Mouse (Mus musculus) small intestine, adult 2 months (tissue): ENCODE measurements around the gene Gm10073. TPM values are rescaled to one million over a fixed set of nuclear protein-coding genes. Genes with fewer than 3 reads are reported as not detected.

Experiments used
- H3K27ac ChIP-seq: fragments of 200-500 bp; 2 replicates; pipeline ENCODE4 v1.5.1; 2012; ENCODE audit warnings: low read depth, low read length, control low read depth, inconsistent platforms; ENCODE audit not compliant: insufficient read depth
- H3K27me3 ChIP-seq: fragments of 200-500 bp; 2 replicates; pipeline ENCODE4 v1.6.1; 2012; ENCODE audit warnings: mild to moderate bottlenecking, moderate library complexity, low read length, inconsistent platforms; ENCODE audit not compliant: control insufficient read depth, insufficient read depth
- H3K36me3 ChIP-seq: fragments of 200-500 bp; 2 replicates; pipeline ENCODE4 v1.6.1; 2012; ENCODE audit warnings: mild to moderate bottlenecking, low read length, control low read depth, inconsistent platforms; ENCODE audit not compliant: control insufficient read depth, insufficient read depth
- H3K4me1 ChIP-seq: fragments of 200-500 bp; 2 replicates; pipeline ENCODE4 v1.6.1; 2012; ENCODE audit warnings: low read length, inconsistent platforms, mixed read lengths; ENCODE audit not compliant: control insufficient read depth, insufficient read depth, insufficient read length
- H3K4me3 ChIP-seq: fragments of 200-500 bp; 2 replicates; pipeline ENCODE4 v1.5.1; 2012; ENCODE audit warnings: low read depth, mild to moderate bottlenecking, control low read depth, inconsistent platforms, low read length, moderate library complexity
- CTCF ChIP-seq: fragments of 200-500 bp; IDR thresholded peaks from 2 replicates; pipeline ENCODE4 v1.5.1; 2012; ENCODE audit warnings: low read depth, mild to moderate bottlenecking, control low read depth, inconsistent platforms, low read length, moderate library complexity, mixed read lengths; ENCODE audit not compliant: insufficient replicate concordance, insufficient read length; ENCODE audit errors: extremely low read depth
- POLR2A ChIP-seq: fragments of 200-500 bp; IDR thresholded peaks from 2 replicates; pipeline ENCODE4 v1.6.1; 2012; ENCODE audit warnings: low read depth, mild to moderate bottlenecking, control low read depth, inconsistent platforms, low read length, moderate library complexity
- WGBS: fragments of 180-500 bp; shearing (Covaris S2); methylation state at CpG from one replicate; pipeline ENCODE4 v1.1.7; 2018; 5-methylcytosine and 5-hydroxymethylcytosine counted together
- polyA plus RNA-seq: library from polyadenylated mRNA; depleted of rRNA; stranded (reverse); fragments of >200 nt; gene quantifications from 2 replicates; pipeline ENCODE4 v1.2.3, GENCODE M21; 2012

Gm10073 gene
- polyA plus RNA-seq, 1 experiment: 78.0 TPM

GRCm38 (mm10) chr8:106546746-106547145, 26.5 kb downstream of the Gm10073 start:
- no peaks in the 10 kb centered on the region for H3K4me1 ChIP-seq
- H3K27ac ChIP-seq: no peak overlapping the region
- H3K36me3 ChIP-seq: no peaks in the 10 kb centered on the region
- no peak for TF ChIP-seq CTCF
- TF ChIP-seq POLR2A: no peak
- 86% methylated on average over 7 of the region's 7 CpGs for WGBS
- no peaks in the 10 kb centered on the region for H3K27me3 ChIP-seq
- no peak overlapping the region for H3K4me3 ChIP-seq

- no peak overlapping the region for H3K27ac ChIP-seq
- TF ChIP-seq POLR2A: no peak
- no peak for TF ChIP-seq CTCF
- H3K4me1 ChIP-seq: no peaks in the 10 kb centered on the region
- no peaks in the 10 kb centered on the region for H3K27me3 ChIP-seq
- H3K36me3 ChIP-seq: no peaks in the 10 kb centered on the region
- H3K4me3 ChIP-seq: no peak overlapping the region
- WGBS: 76% methylated on average over 2 of the region's 2 CpGs
Observed at GRCm38 (mm10) chr8:106545149-106545548, 28.1 kb downstream of the Gm10073 start.

- no peaks in the 10 kb centered on the region for H3K4me1 ChIP-seq
- H3K27ac ChIP-seq: no peak overlapping the region
- no peak overlapping the region for H3K4me3 ChIP-seq
- H3K27me3 ChIP-seq: no peaks in the 10 kb centered on the region
- H3K36me3 ChIP-seq: no peaks in the 10 kb centered on the region
- 90% methylated on average over 8 of the region's 8 CpGs for WGBS
- no peak for TF ChIP-seq CTCF
- TF ChIP-seq POLR2A: no peak
Observed at GRCm38 (mm10) chr8:106543043-106543442, 30.2 kb downstream of the Gm10073 start.

GRCm38 (mm10) chr8:106541002-106541401, 32.3 kb downstream of the Gm10073 start:
- Histone ChIP-seq H3K4me3 (no peak overlapping the region), H3K27ac (no peak overlapping the region), H3K27me3 (no peaks in the 10 kb centered on the region), H3K4me1 (no peaks in the 10 kb centered on the region), H3K36me3 (no peaks in the 10 kb centered on the region)
- TF ChIP-seq CTCF (no peak), POLR2A (no peak)
- WGBS: 71% methylated on average over 11 of the region's 11 CpGs

GRCm38 (mm10) chr8:106539193-106539592, 34.1 kb downstream of the Gm10073 start:
- 74% methylated on average over 5 of the region's 5 CpGs for WGBS
- H3K27me3 ChIP-seq: no peaks in the 10 kb centered on the region
- TF ChIP-seq POLR2A: no peak
- no peak for TF ChIP-seq CTCF
- no peaks in the 10 kb centered on the region for H3K36me3 ChIP-seq
- H3K4me1 ChIP-seq: no peaks in the 10 kb centered on the region
- H3K4me3 ChIP-seq: no peak overlapping the region
- no peak overlapping the region for H3K27ac ChIP-seq

- 61% methylated on average over 4 of the region's 4 CpGs for WGBS
- Histone ChIP-seq H3K36me3 (no peaks in the 10 kb centered on the region), H3K27me3 (no peaks in the 10 kb centered on the region), H3K27ac (no peak overlapping the region), H3K4me3 (no peak overlapping the region), H3K4me1 (no peaks in the 10 kb centered on the region)
- TF ChIP-seq CTCF (peak; percentile 55; the same call in 1 of the 2 replicates), POLR2A (no peak)
Observed at GRCm38 (mm10) chr8:106535448-106535847, 37.8 kb downstream of the Gm10073 start.

GRCm38 (mm10) chr8:106534449-106534848, 38.8 kb downstream of the Gm10073 start:
- 28% methylated on average over 6 of the region's 6 CpGs for WGBS
- H3K36me3 ChIP-seq: no peaks in the 10 kb centered on the region
- H3K27ac ChIP-seq: no peak overlapping the region
- H3K27me3 ChIP-seq: no peaks in the 10 kb centered on the region
- TF ChIP-seq CTCF (peak; percentile 42; the same call in 1 of the 2 replicates), POLR2A (no peak)
- no peaks in the 10 kb centered on the region for H3K4me1 ChIP-seq
- no peak overlapping the region for H3K4me3 ChIP-seq
